Mouse (Mus musculus) G1E (cell line): ENCODE measurements around the gene Hhip.

Source experiments
- GATA1 ChIP-seq: IDR thresholded peaks from 2 replicates; pipeline ENCODE4 v1.6.1; 2012; ENCODE audit warnings: borderline replicate concordance, low read length, inconsistent platforms, mixed read lengths
- POLR2AphosphoS5 ChIP-seq: IDR thresholded peaks from 2 replicates; pipeline ENCODE4 v1.6.1; 2012; ENCODE audit warnings: low read depth, low read length, inconsistent platforms; ENCODE audit not compliant: insufficient replicate concordance

DNA sequence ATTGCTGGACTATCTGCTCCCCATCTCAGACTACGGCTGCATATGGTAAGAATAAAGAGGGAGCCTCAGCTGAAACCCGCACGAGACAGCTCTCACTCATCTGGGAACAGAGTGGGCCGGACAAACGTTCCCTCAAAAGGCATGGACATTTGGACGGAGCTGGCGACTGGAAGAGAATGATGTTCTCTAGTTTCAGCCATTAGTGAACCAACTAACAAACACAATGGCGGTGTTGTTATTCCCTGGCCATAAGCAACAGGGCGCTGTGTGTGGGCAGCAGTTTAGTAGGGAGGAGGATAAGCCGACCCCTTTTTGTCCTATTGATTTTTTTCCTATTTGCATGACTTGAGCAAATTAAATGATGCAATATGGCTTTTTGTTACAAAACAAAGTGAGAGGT is 2.0 kb downstream of the Hhip start:
- TF ChIP-seq POLR2AphosphoS5: no peak
- TF ChIP-seq GATA1: no peak
